Mouse (Mus musculus) lung, adult 2 months (tissue): ENCODE data around the gene Tectb.

Experiments used
- CTCF ChIP-seq: fragments of 200-500 bp; IDR thresholded peaks from 2 replicates; pipeline ENCODE4 v1.5.1; 2011; ENCODE audit warnings: mild to moderate bottlenecking, low read length, control low read depth; ENCODE audit not compliant: insufficient read depth
- POLR2A ChIP-seq: fragments of 200-500 bp; IDR thresholded peaks from 2 replicates; pipeline ENCODE4 v1.6.1; 2011; ENCODE audit warnings: low read depth, mild to moderate bottlenecking, control low read depth, low read length, borderline replicate concordance; ENCODE audit errors: extremely low read depth

DNA sequence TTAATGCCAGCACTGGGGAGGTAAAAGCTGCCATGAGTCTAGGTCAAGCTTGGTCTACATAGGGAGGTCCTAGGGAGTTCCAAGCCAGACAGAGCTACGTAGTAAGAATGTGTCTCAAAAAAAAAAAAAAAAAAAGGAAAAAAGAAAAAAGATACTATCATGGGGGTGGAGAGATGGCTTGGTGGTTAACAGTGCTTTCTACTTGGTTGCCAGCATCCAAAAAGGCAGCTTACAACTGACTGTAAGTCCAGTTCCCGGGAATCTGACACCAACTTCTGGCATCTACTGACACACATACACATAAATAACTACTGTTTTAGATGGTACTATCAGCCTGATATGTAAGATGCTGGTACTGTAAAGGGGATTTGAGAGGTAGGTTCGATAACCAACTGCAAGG, 28.6 kb downstream of the Tectb start:
- TF ChIP-seq CTCF (no peak), POLR2A (no peak)
